Mouse (Mus musculus) C2C12 (cell line): ENCODE measurements around the gene Aff1.

Experiments
- CTCF ChIP-seq: IDR thresholded peaks from one replicate; pipeline ENCODE4 v1.5.1; 2011; ENCODE audit not compliant: control insufficient read depth, insufficient read depth, insufficient read length
- MAX ChIP-seq: IDR thresholded peaks from one replicate; pipeline ENCODE4 v1.6.1; 2011; ENCODE audit warnings: mild to moderate bottlenecking, control low read depth
- MYOD1 ChIP-seq: IDR thresholded peaks from one replicate; pipeline ENCODE4 v1.6.1; 2011; ENCODE audit warnings: low read depth; ENCODE audit not compliant: control insufficient read depth, insufficient read length
- USF1 ChIP-seq: IDR thresholded peaks from one replicate; pipeline ENCODE4 v1.6.1; 2011; ENCODE audit warnings: low read depth, mild to moderate bottlenecking, control low read depth, moderate library complexity

DNA sequence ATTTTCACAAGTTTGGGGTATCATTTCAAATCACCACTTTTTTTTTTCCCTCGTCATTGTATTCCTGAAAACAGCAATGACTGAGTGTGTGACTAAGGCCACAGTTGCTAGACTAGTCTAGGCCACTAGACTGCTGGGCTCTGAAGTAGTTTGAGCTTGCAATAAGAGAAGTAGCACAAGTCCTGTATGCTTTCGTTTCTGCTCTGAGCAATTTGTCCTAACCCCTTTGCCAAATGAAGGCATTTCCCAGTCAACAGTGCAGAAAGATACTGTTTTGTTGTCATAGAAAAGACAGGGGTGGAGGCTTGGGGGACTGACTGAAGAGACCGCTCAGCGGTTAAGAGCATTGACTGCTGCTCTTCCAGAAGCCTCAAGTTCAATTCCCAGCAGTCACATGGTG is 29.3 kb downstream of the Aff1 start:
- TF ChIP-seq CTCF (no peak), MAX (no peak), MYOD1 (no peak), USF1 (no peak)
